Mouse (Mus musculus) embryonic fibroblast, embryonic 13.5 days (primary cell): ENCODE data around the gene Rfx6.

Experiments
- CTCF ChIP-seq: IDR thresholded peaks from 2 replicates; pipeline ENCODE4 v1.5.1; 2011; ENCODE audit warnings: mild to moderate bottlenecking, control low read depth, low read length, moderate library complexity, borderline replicate concordance; ENCODE audit not compliant: insufficient read depth
- POLR2A ChIP-seq: IDR thresholded peaks from 2 replicates; pipeline ENCODE4 v1.6.1; 2011; ENCODE audit warnings: low read depth, mild to moderate bottlenecking, control low read depth, low read length, moderate library complexity

- TF ChIP-seq POLR2A (no peak), CTCF (no peak)
Observed at GRCm38 (mm10) chr10:51768445-51768844, 90.9 kb downstream of the Rfx6 start.
